Mouse (Mus musculus) testis, adult 2 months (tissue): Measurements from ENCODE around the gene Zfp790.

Source experiments
- CTCF ChIP-seq: fragments of 200-500 bp; IDR thresholded peaks from 2 replicates; pipeline ENCODE4 v1.5.1; 2012; ENCODE audit warnings: low read depth, mild to moderate bottlenecking, inconsistent platforms, low read length, moderate library complexity; ENCODE audit not compliant: control insufficient read depth, insufficient read depth, insufficient replicate concordance
- POLR2A ChIP-seq: fragments of 200-500 bp; IDR thresholded peaks from 2 replicates; pipeline ENCODE4 v1.6.1; 2012; ENCODE audit warnings: low read depth, mild to moderate bottlenecking, inconsistent platforms, low read length, moderate library complexity; ENCODE audit not compliant: control insufficient read depth

GRCm38 (mm10) chr7:29861660-29862059 is 45.7 kb downstream of the Zfp790 start:
- TF ChIP-seq CTCF (no peak), POLR2A (no peak)
